Mouse (Mus musculus): ENCODE results near the gene Cct2.

- no peak for TF ChIP-seq POLR2A (IDR thresholded peaks at IDR 0.05; ENCODE audit: borderline replicate concordance, extremely low read depth, insufficient read depth, insufficient read length, poor library complexity, severe bottlenecking)
- no peak for TF ChIP-seq CTCF (IDR thresholded peaks at IDR 0.05; ENCODE audit: borderline replicate concordance, extremely low read depth, insufficient read depth, insufficient read length)
Measured at GRCm38 (mm10) chr10:117073176-117073575, 9.6 kb upstream of the Cct2 start.
